Mouse (Mus musculus) embryonic facial prominence, embryonic 11.5 days (tissue): Measurements from ENCODE around the gene Wdr89. TPM values are rescaled to one million over a fixed set of nuclear protein-coding genes. Genes with fewer than 3 reads are reported as not detected.

Source experiments
- ATAC-seq: fragments of 200-750 bp; cut with Nextera tagmentation; replicated peaks from 2 replicates; pipeline ENCODE4 v1.8.0; 2017; ENCODE audit warnings: low read depth; ENCODE audit not compliant: insufficient number of reproducible peaks, low FRiP score, low TSS enrichment
- DNase-seq: peaks from one replicate; pipeline ENCODE4 v3.0.0-alpha.2; 2015; ENCODE audit warnings: low spot score
- H3K27ac ChIP-seq: fragments of 300-500 bp; sonication (generic); replicated peaks from 2 replicates; pipeline ENCODE4 v1.5.1; 2014; ENCODE audit warnings: mild to moderate bottlenecking, low read depth, low read length, control low read depth
- H3K27me3 ChIP-seq: fragments of 300-500 bp; sonication (generic); 2 replicates; pipeline ENCODE4 v1.6.1; 2014; ENCODE audit warnings: mild to moderate bottlenecking, low read length, moderate library complexity, mixed read lengths; ENCODE audit not compliant: control insufficient read depth, insufficient read depth
- H3K36me3 ChIP-seq: fragments of 300-500 bp; sonication (generic); replicated peaks from 2 replicates; pipeline ENCODE4 v1.6.1; 2014; ENCODE audit warnings: low read depth, mild to moderate bottlenecking, low read length, moderate library complexity, mixed read lengths; ENCODE audit not compliant: control insufficient read depth, insufficient read depth
- H3K4me1 ChIP-seq: fragments of 300-500 bp; sonication (generic); 2 replicates; pipeline ENCODE4 v1.6.1; 2014; ENCODE audit warnings: low read length, mixed read lengths; ENCODE audit not compliant: control insufficient read depth, insufficient read depth
- H3K4me2 ChIP-seq: fragments of 300-500 bp; sonication (generic); 2 replicates; pipeline ENCODE4 v1.6.1; 2014; ENCODE audit warnings: low read depth, mild to moderate bottlenecking, control low read depth, low read length, moderate library complexity
- H3K4me3 ChIP-seq: fragments of 300-500 bp; sonication (generic); 2 replicates; pipeline ENCODE4 v1.5.1; 2014; ENCODE audit warnings: low read depth, low read length, control low read depth
- H3K9ac ChIP-seq: fragments of 300-500 bp; sonication (generic); replicated peaks from 2 replicates; pipeline ENCODE4 v1.6.1; 2014; ENCODE audit warnings: mild to moderate bottlenecking, control low read depth, low read length
- H3K9me3 ChIP-seq: fragments of 300-500 bp; sonication (generic); replicated peaks from 2 replicates; pipeline ENCODE4 v1.6.1; 2016; ENCODE audit warnings: mild to moderate bottlenecking, low read length, inconsistent platforms, mixed read lengths; ENCODE audit not compliant: control insufficient read depth
- WGBS: fragments of 180-500 bp; shearing (Covaris S2); extraction: QIAGEN DNeasy Blood & Tissue Kit; methylation state at CpG from one replicate; pipeline ENCODE4 v1.1.7; 2014; 5-methylcytosine and 5-hydroxymethylcytosine counted together
- polyA plus RNA-seq: library from polyadenylated mRNA; unstranded; fragments of >200 nt; fragmentation: Nextera tagmentation; extraction: Ambion mirVana; gene quantifications from 2 replicates; pipeline ENCODE4 v1.2.1, GENCODE M21; 2014

Wdr89 gene
- polyA plus RNA-seq, 1 experiment from 2014 or later: 13.9 TPM

- no peaks in the 10 kb centered on the region for H3K27me3 ChIP-seq
- 75% methylated on average over 2 of the region's 2 CpGs for WGBS
- H3K27ac ChIP-seq: no peak overlapping the region
- no peak overlapping the region for H3K4me2 ChIP-seq
- H3K9me3 ChIP-seq: no peaks in the 10 kb centered on the region
- DNase-seq: no peak
- no peak overlapping the region for H3K4me3 ChIP-seq
- H3K4me1 ChIP-seq: no peaks in the 10 kb centered on the region
- no peaks in the 10 kb centered on the region for H3K36me3 ChIP-seq
- no peak for ATAC-seq
- no peak overlapping the region for H3K9ac ChIP-seq
Observed at GRCm38 (mm10) chr12:75682842-75683241, 13.5 kb upstream of the Wdr89 start.

- Histone ChIP-seq H3K27ac (no peak overlapping the region), H3K9ac (no peak overlapping the region), H3K4me1 (no peaks in the 10 kb centered on the region), H3K4me2 (no peak overlapping the region), H3K4me3 (no peak overlapping the region), H3K36me3 (no peaks in the 10 kb centered on the region), H3K27me3 (no peaks in the 10 kb centered on the region), H3K9me3 (no peaks in the 10 kb centered on the region)
- no peak for DNase-seq
- no peak for ATAC-seq
- 80% methylated on average over 4 of the region's 4 CpGs for WGBS
Observed at GRCm38 (mm10) chr12:75681101-75681500, 11.8 kb upstream of the Wdr89 start.

- 94% methylated on average over 4 of the region's 4 CpGs for WGBS
- no peak overlapping the region for H3K4me3 ChIP-seq
Observed at GRCm38 (mm10) chr12:75678393-75678792, 9.1 kb upstream of the Wdr89 start.

GRCm38 (mm10) chr12:75672630-75673029, 3.3 kb upstream of the Wdr89 start:
- WGBS: 92% methylated on average over 4 of the region's 4 CpGs

More at GRCm38 (mm10) chr12:75678393-75678792, 9.1 kb upstream of the Wdr89 start:
- no peak for ATAC-seq
- Histone ChIP-seq H3K4me2 (no peak overlapping the region), H3K4me1 (no peaks in the 10 kb centered on the region), H3K27ac (no peak overlapping the region), H3K9ac (no peak overlapping the region), H3K27me3 (no peaks in the 10 kb centered on the region), H3K9me3 (no peaks in the 10 kb centered on the region), H3K36me3 (no peaks in the 10 kb centered on the region)
- DNase-seq: no peak

GRCm38 (mm10) chr12:75671759-75672315, 2.5 kb upstream of the Wdr89 start:
- no peak overlapping the region for H3K4me2 ChIP-seq
- H3K9ac ChIP-seq: no peak overlapping the region
- H3K9me3 ChIP-seq: no peaks in the 10 kb centered on the region
- DNase-seq (no peak), ATAC-seq (no peak)
- no peaks in the 10 kb centered on the region for H3K27me3 ChIP-seq
- H3K27ac ChIP-seq: no peak overlapping the region
- H3K4me1 ChIP-seq: no peaks in the 10 kb centered on the region
- no peaks in the 10 kb centered on the region for H3K36me3 ChIP-seq
- WGBS: 79% methylated on average over 3 of the region's 3 CpGs
- no peak overlapping the region for H3K4me3 ChIP-seq

More at GRCm38 (mm10) chr12:75672630-75673029, 3.3 kb upstream of the Wdr89 start:
- H3K36me3 ChIP-seq: no peaks in the 10 kb centered on the region
- no peaks in the 10 kb centered on the region for H3K27me3 ChIP-seq
- H3K4me3 ChIP-seq: no peak overlapping the region
- DNase-seq: no peak
- H3K9me3 ChIP-seq: no peaks in the 10 kb centered on the region
- H3K27ac ChIP-seq: no peak overlapping the region
- ATAC-seq: no peak
- no peaks in the 10 kb centered on the region for H3K4me1 ChIP-seq
- H3K4me2 ChIP-seq: no peak overlapping the region
- H3K9ac ChIP-seq: no peak overlapping the region

- H3K36me3 ChIP-seq: no peaks in the 10 kb centered on the region
- no peaks in the 10 kb centered on the region for H3K27me3 ChIP-seq
- H3K27ac ChIP-seq: no peak overlapping the region
- H3K4me2 ChIP-seq: peak overlapping the region; percentile 63
- peak overlapping the region; percentile 44 for H3K9ac ChIP-seq
- WGBS: 89% methylated on average over 6 of the region's 6 CpGs
- H3K9me3 ChIP-seq: no peaks in the 10 kb centered on the region
- no peaks in the 10 kb centered on the region for H3K4me1 ChIP-seq
- DNase-seq (no peak), ATAC-seq (no peak)
- H3K4me3 ChIP-seq: peak overlapping the region; percentile 67
Observed at GRCm38 (mm10) chr12:75670611-75671010, 1.3 kb upstream of the Wdr89 start.

- H3K27me3 ChIP-seq: no peaks in the 10 kb centered on the region
- peak overlapping the region; percentile 81 for H3K9ac ChIP-seq
- peak overlapping the region; percentile 67 for H3K4me3 ChIP-seq
- peak overlapping the region; percentile 56 for H3K27ac ChIP-seq
- no peak for ATAC-seq
- WGBS: 2% methylated on average over 9 of the region's 9 CpGs
- no peaks in the 10 kb centered on the region for H3K4me1 ChIP-seq
- H3K4me2 ChIP-seq: peak overlapping the region; percentile 55
- no peaks in the 10 kb centered on the region for H3K36me3 ChIP-seq
- DNase-seq: peak; percentile 19
- no peaks in the 10 kb centered on the region for H3K9me3 ChIP-seq
Observed at GRCm38 (mm10) chr12:75668916-75669257, 450 bp downstream of the Wdr89 start.

- no peaks in the 10 kb centered on the region for H3K4me1 ChIP-seq
- no peaks in the 10 kb centered on the region for H3K27me3 ChIP-seq
- H3K9me3 ChIP-seq: no peaks in the 10 kb centered on the region
- H3K27ac ChIP-seq: no peak overlapping the region
- DNase-seq: no peak
- H3K36me3 ChIP-seq: no peaks in the 10 kb centered on the region
- no peak for ATAC-seq
- WGBS: 93% methylated on average over 2 of the region's 2 CpGs
- no peak overlapping the region for H3K9ac ChIP-seq
- H3K4me3 ChIP-seq: no peak overlapping the region
- no peak overlapping the region for H3K4me2 ChIP-seq
Observed at GRCm38 (mm10) chr12:75668221-75668620, 1.1 kb downstream of the Wdr89 start.
